Mouse (Mus musculus) MEL (cell line): Measurements from ENCODE around the gene Cdk2ap2.

ENCODE experiments used
- CHD1 ChIP-seq: IDR thresholded peaks from 2 replicates; pipeline ENCODE4 v1.6.1; 2012; ENCODE audit warnings: low read depth, mild to moderate bottlenecking, inconsistent platforms, low read length, improper control_type of control experiment
- CTCF ChIP-seq, 3 experiments: IDR thresholded peaks in 2 of 3; conservative IDR thresholded peaks in 1 of 3; 2 replicates each; pipeline ENCODE4 v1.5.1; 2011 to 2012; ENCODE audit warnings: low read length in 3 of 3, low read depth in 2 of 3, mild to moderate bottlenecking in 2 of 3, improper control_type of control experiment in 1 of 3, inconsistent platforms in 1 of 3, mixed read lengths in 1 of 3, moderate library complexity in 1 of 3; ENCODE audit not compliant: control insufficient read depth in 1 of 3, insufficient read depth in 1 of 3, poor library complexity in 1 of 3, severe bottlenecking in 1 of 3
- E2F4 ChIP-seq: IDR thresholded peaks from 2 replicates; pipeline ENCODE4 v1.6.1; 2011; ENCODE audit warnings: low read depth, low read length, improper control_type of control experiment, borderline replicate concordance
- GABPA ChIP-seq: IDR thresholded peaks from 2 replicates; pipeline ENCODE4 v1.6.1; 2012; ENCODE audit warnings: low read depth, mild to moderate bottlenecking, inconsistent platforms, low read length, improper control_type of control experiment, moderate library complexity
- GATA1 ChIP-seq: IDR thresholded peaks from 2 replicates; pipeline ENCODE4 v1.6.1; 2011; ENCODE audit warnings: low read depth, low read length, improper control_type of control experiment
- KAT2A ChIP-seq: conservative IDR thresholded peaks from 2 replicates; pipeline ENCODE4 v1.6.1; 2012; ENCODE audit warnings: low read depth, low read length, improper control_type of control experiment, inconsistent platforms
- MEF2A ChIP-seq: IDR thresholded peaks from 2 replicates; pipeline ENCODE4 v1.6.1; 2014; ENCODE audit warnings: low read depth, mild to moderate bottlenecking, inconsistent platforms, low read length, improper control_type of control experiment; ENCODE audit not compliant: poor library complexity, insufficient replicate concordance, severe bottlenecking; ENCODE audit errors: extremely low read depth
- MXI1 ChIP-seq: IDR thresholded peaks from 2 replicates; pipeline ENCODE4 v1.6.1; 2011; ENCODE audit warnings: mild to moderate bottlenecking, low read depth, low read length, improper control_type of control experiment
- NRF1 ChIP-seq: IDR thresholded peaks from 2 replicates; pipeline ENCODE4 v1.6.1; 2014; ENCODE audit warnings: low read depth, mild to moderate bottlenecking, inconsistent platforms, low read length, improper control_type of control experiment, moderate library complexity; ENCODE audit not compliant: poor library complexity, insufficient read depth, severe bottlenecking
- POLR2A ChIP-seq, 2 experiments: IDR thresholded peaks; 2 replicates each; pipeline ENCODE4 v1.6.1; 2011 to 2012; ENCODE audit warnings: low read length in 2 of 2, mild to moderate bottlenecking in 2 of 2, control low read depth in 1 of 2, improper control_type of control experiment in 1 of 2, low read depth in 1 of 2, moderate library complexity in 1 of 2; ENCODE audit not compliant: control insufficient read depth in 1 of 2, insufficient read depth in 1 of 2, poor library complexity in 1 of 2
- TCF12 ChIP-seq: IDR thresholded peaks from 2 replicates; pipeline ENCODE4 v1.6.1; 2014; ENCODE audit warnings: low read depth, mild to moderate bottlenecking, inconsistent platforms, low read length, improper control_type of control experiment, moderate library complexity
- USF1 ChIP-seq: IDR thresholded peaks from 2 replicates; pipeline ENCODE4 v1.6.1; 2014; ENCODE audit warnings: low read depth, mild to moderate bottlenecking, inconsistent platforms, low read length, improper control_type of control experiment, moderate library complexity
- ZC3H11A ChIP-seq: IDR thresholded peaks from 2 replicates; pipeline ENCODE4 v1.6.1; 2012; ENCODE audit warnings: low read depth, mild to moderate bottlenecking, inconsistent platforms, low read length, improper control_type of control experiment
- ZMIZ1 ChIP-seq: IDR thresholded peaks from 2 replicates; pipeline ENCODE4 v1.6.1; 2012; ENCODE audit warnings: low read depth, mild to moderate bottlenecking, inconsistent platforms, low read length, improper control_type of control experiment, moderate library complexity

DNA sequence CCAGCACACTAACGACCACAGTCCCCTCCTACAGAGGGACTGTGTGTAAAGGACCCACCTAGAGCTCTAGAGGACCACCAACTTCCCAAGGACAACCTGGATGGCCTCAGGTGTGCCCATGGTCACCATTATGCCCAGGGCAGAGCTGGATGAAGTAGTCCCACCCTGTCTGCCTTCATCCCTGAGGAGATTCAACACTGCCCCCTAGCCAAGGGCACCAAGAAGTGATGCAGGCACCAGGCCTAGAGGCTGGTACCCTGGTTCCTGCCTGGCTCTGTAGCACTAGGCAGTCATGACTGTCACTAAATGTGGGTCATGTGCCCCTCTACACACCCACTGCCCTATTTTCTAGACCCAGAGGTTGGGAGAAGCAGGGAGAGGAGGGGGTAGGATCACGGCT, 34.8 kb downstream of the Cdk2ap2 start:
- TF ChIP-seq GATA1 (no peak), POLR2A (IDR thresholded peaks at IDR 0.05; ENCODE audit: control insufficient read depth in 1 of 2, insufficient read depth in 1 of 2, low read depth in 1 of 2, low read length in 2 of 2, poor library complexity in 1 of 2) (no peak; a peak in 1 of 4 replicates), KAT2A (no peak), GABPA (no peak), MXI1 (no peak), ZC3H11A (no peak), TCF12 (no peak), ZMIZ1 (no peak), CTCF (IDR thresholded peaks at IDR 0.05 in 2 of 3, conservative IDR thresholded peaks at IDR 0.05 in 1 of 3; ENCODE audit: control insufficient read depth in 1 of 3, insufficient read depth in 1 of 3, low read depth in 2 of 3, low read length in 3 of 3, poor library complexity in 1 of 3, severe bottlenecking in 1 of 3) (peak in 2 of 3 experiments; percentile 29 to 34; a peak in 3 of 6 replicates), CHD1 (no peak), USF1 (no peak), NRF1 (no peak), E2F4 (no peak), MEF2A (no peak)
